Mouse (Mus musculus): Measurements from ENCODE around the gene Oxct1.

DNA sequence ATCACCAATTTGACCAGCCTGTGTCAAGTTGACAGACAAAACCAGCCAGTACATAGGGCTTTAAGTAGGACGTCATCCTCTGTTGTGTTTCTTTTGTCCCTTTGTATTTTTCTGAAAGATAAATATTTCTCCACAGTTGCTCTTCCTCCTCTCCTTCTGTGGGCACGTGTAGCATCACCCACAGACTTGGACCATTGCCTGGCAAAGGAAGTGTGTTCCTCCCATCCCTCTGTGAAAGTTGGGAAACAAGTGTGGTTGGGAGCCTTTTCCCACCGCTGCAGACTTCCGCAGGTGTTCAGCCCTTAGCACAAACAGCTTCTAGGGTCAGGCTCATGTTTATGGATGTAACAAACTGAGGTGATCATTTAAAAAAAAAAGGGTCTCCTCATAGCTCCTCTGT lies 61.3 kb downstream of the Oxct1 start:
- TF ChIP-seq POLR2A (IDR thresholded peaks at IDR 0.05; ENCODE audit: low read depth, low read length) (no peak), CTCF (IDR thresholded peaks at IDR 0.05; ENCODE audit: borderline replicate concordance, insufficient read depth, low read length) (no peak)

Data from embryonic fibroblast, embryonic 13.5 days (primary cell).